Mouse (Mus musculus): ENCODE measurements around the gene Cnga4. TPM values are rescaled to one million over a fixed set of nuclear protein-coding genes. Genes with fewer than 3 reads are reported as not detected.
A peak's percentile ranks its signal among the peaks of the same experiment; 100 is the strongest.
"Not testable (repeated sequence)": the region's sequence is repeated elsewhere in the genome, so short reads cannot be mapped to it uniquely, and the experiment has no call there.

Cnga4 gene
- total RNA-seq, 2 experiments from 2014 or later = not detected

- DNase-seq = no peak
Observed at GRCm38 (mm10) chr7:105416529-105416928, 12.2 kb downstream of the Cnga4 start.

- DNase-seq = no peak
Observed at GRCm38 (mm10) chr7:105418106-105418505, 13.7 kb downstream of the Cnga4 start.

- DNase-seq = no peak
Observed at GRCm38 (mm10) chr7:105420903-105421302, 16.5 kb downstream of the Cnga4 start.

- no peak for DNase-seq
Observed at GRCm38 (mm10) chr7:105424368-105424767, 20.0 kb downstream of the Cnga4 start.

- no peak for DNase-seq
Observed at GRCm38 (mm10) chr7:105425424-105426043, 21.2 kb downstream of the Cnga4 start, which contains the start of gene Cckbr. Gene Cckbr (plus strand): TSS chr7:105425731.

- DNase-seq = no peak
Observed at GRCm38 (mm10) chr7:105426051-105426450, 21.7 kb downstream of the Cnga4 start.

GRCm38 (mm10) chr7:105432058-105432457 is 27.7 kb downstream of the Cnga4 start:
- no peak for DNase-seq

- DNase-seq = no peak
Observed at GRCm38 (mm10) chr7:105433859-105434258, 29.5 kb downstream of the Cnga4 start.

GRCm38 (mm10) chr7:105434798-105435197 is 30.4 kb downstream of the Cnga4 start:
- no peak for DNase-seq

- DNase-seq = peak in 1 of 2 experiments; percentile 2
Observed at GRCm38 (mm10) chr7:105437979-105438772, 33.8 kb downstream of the Cnga4 start.

GRCm38 (mm10) chr7:105441426-105441825 is 37.1 kb downstream of the Cnga4 start:
- no peak for DNase-seq

- no peak for DNase-seq
Observed at GRCm38 (mm10) chr7:105445076-105445475, 40.7 kb downstream of the Cnga4 start.

- not testable (repeated sequence) for DNase-seq
Observed at GRCm38 (mm10) chr7:105453345-105453744, 49.0 kb downstream of the Cnga4 start.

Other genes with a start within 250 kb of the Cnga4 start
- gene Olfr684, start 240.9 kb upstream of the Cnga4 start, total RNA-seq (2021) = not detected
- not detected for gene Olfr685, start 218.6 kb upstream of the Cnga4 start, total RNA-seq (2021)
- not detected for gene Olfr686, start 197.1 kb upstream of the Cnga4 start, total RNA-seq (2021)
- gene Olfr688, start 116.5 kb upstream of the Cnga4 start, total RNA-seq (2021) = not detected
- not detected for gene Olfr689, start 93.4 kb upstream of the Cnga4 start, total RNA-seq (2021)
- not detected for gene Olfr690, start 70.5 kb upstream of the Cnga4 start, total RNA-seq (2021)
- gene Olfr691, start 62.3 kb upstream of the Cnga4 start, total RNA-seq (2021) = not detected
- not detected for gene Olfr692, start 36.3 kb upstream of the Cnga4 start, total RNA-seq (2021)
- not detected for gene Gm5901, start 29.5 kb upstream of the Cnga4 start, total RNA-seq (2021)
- gene Fam160a2, start 4.5 kb upstream of the Cnga4 start, total RNA-seq (2021) = 10 to 100 TPM; 15.5 to 16.1 TPM
- gene Cckbr, start 21.2 kb downstream of the Cnga4 start, total RNA-seq (2021) = not detected
- 10 to 100 TPM; 20.0 to 20.7 TPM for gene Cavin3, start 77.7 kb downstream of the Cnga4 start, total RNA-seq (2021)
- 100 to 1,000 TPM; 170 to 189 TPM for gene Smpd1, start 149.8 kb downstream of the Cnga4 start, total RNA-seq (2021)
- 100 to 1,000 TPM; 119 to 124 TPM for gene Apbb1, start 177.1 kb downstream of the Cnga4 start, total RNA-seq (2021)
- gene Hpx, start 195.6 kb downstream of the Cnga4 start, total RNA-seq (2021) = not detected
- 10 to 100 TPM; 20.7 to 21.3 TPM for gene Trim3, start 229.0 kb downstream of the Cnga4 start, total RNA-seq (2021)
- 10 to 100 TPM; 77.9 to 82.3 TPM for gene Timm10b, start 235.5 kb downstream of the Cnga4 start, total RNA-seq (2021)
- gene Arfip2, start 235.8 kb downstream of the Cnga4 start, total RNA-seq (2021) = 10 to 100 TPM; 11.6 to 12.4 TPM
- gene Gm45799, start 236.0 kb downstream of the Cnga4 start, total RNA-seq (2021) = 1 to 10 TPM; 3.1 to 5.9 TPM
- gene Dnhd1, start 246.3 kb downstream of the Cnga4 start, total RNA-seq (2021) = under 1 TPM; 0.23 to 0.30 TPM

Measured in heart, adult 18-20 months (tissue).